Mouse (Mus musculus): ENCODE measurements around the gene Islr. TPM values are rescaled to one million over a fixed set of nuclear protein-coding genes. Genes with fewer than 3 reads are reported as not detected.

Islr gene
- polyA plus RNA-seq, 1 experiment from 2014 or later, result 48.6 TPM

- Histone ChIP-seq H3K36me3 (ENCODE audit: control insufficient read depth, insufficient read depth, low read length) (no peaks in the 10 kb centered on the region), H3K4me1 (ENCODE audit: control insufficient read depth, insufficient read depth, low read length) (peaks cover 30% of the 10 kb centered on the region), H3K27me3 (ENCODE audit: control insufficient read depth, insufficient read depth, low read length) (peaks cover 53% of the 10 kb centered on the region), H3K4me2 (replicated peaks; ENCODE audit: low read depth, low read length) (no peak overlapping the region), H3K27ac (ENCODE audit: low read depth, low read length) (no peak overlapping the region), H3K4me3 (ENCODE audit: low read length) (no peak overlapping the region), H3K9me3 (ENCODE audit: control insufficient read depth, low read length) (no peaks in the 10 kb centered on the region), H3K9ac (ENCODE audit: low read depth, low read length) (no peak overlapping the region)
- 72% methylated on average over 9 of the region's 9 CpGs for WGBS
- no peak for ATAC-seq (ENCODE audit: low FRiP score, low TSS enrichment)
Observed at GRCm38 (mm10) chr9:58194222-58194621, 9.9 kb downstream of the Islr start.

- Histone ChIP-seq H3K9me3 (ENCODE audit: control insufficient read depth, low read length) (no peaks in the 10 kb centered on the region), H3K27ac (ENCODE audit: low read depth, low read length) (no peak overlapping the region), H3K4me1 (ENCODE audit: control insufficient read depth, insufficient read depth, low read length) (no peaks in the 10 kb centered on the region), H3K4me2 (replicated peaks; ENCODE audit: low read depth, low read length) (no peak overlapping the region), H3K36me3 (ENCODE audit: control insufficient read depth, insufficient read depth, low read length) (no peaks in the 10 kb centered on the region), H3K9ac (ENCODE audit: low read depth, low read length) (no peak overlapping the region), H3K27me3 (ENCODE audit: control insufficient read depth, insufficient read depth, low read length) (no peaks in the 10 kb centered on the region), H3K4me3 (ENCODE audit: low read length) (no peak overlapping the region)
- whole genome bisulfite sequencing, result 88% methylated on average over 6 of the region's 6 CpGs
- ATAC-seq (ENCODE audit: low FRiP score, low TSS enrichment), result no peak
Observed at GRCm38 (mm10) chr9:58184456-58184855, 19.6 kb downstream of the Islr start.

- Histone ChIP-seq H3K27ac (ENCODE audit: low read depth, low read length) (no peak overlapping the region), H3K27me3 (ENCODE audit: control insufficient read depth, insufficient read depth, low read length) (no peaks in the 10 kb centered on the region), H3K4me2 (replicated peaks; ENCODE audit: low read depth, low read length) (no peak overlapping the region), H3K9me3 (ENCODE audit: control insufficient read depth, low read length) (no peaks in the 10 kb centered on the region), H3K4me3 (ENCODE audit: low read length) (no peak overlapping the region), H3K4me1 (ENCODE audit: control insufficient read depth, insufficient read depth, low read length) (peaks cover 6% of the 10 kb centered on the region; the same call in 1 of the 2 replicates), H3K36me3 (ENCODE audit: control insufficient read depth, insufficient read depth, low read length) (no peaks in the 10 kb centered on the region), H3K9ac (ENCODE audit: low read depth, low read length) (no peak overlapping the region)
- ATAC-seq (ENCODE audit: low FRiP score, low TSS enrichment), result no peak
- WGBS, result 89% methylated on average over 2 of the region's 2 CpGs
Observed at GRCm38 (mm10) chr9:58179390-58179789, 24.7 kb downstream of the Islr start.

- H3K36me3 ChIP-seq (ENCODE audit: control insufficient read depth, insufficient read depth, low read length), result no peaks in the 10 kb centered on the region
- H3K4me1 ChIP-seq (ENCODE audit: control insufficient read depth, insufficient read depth, low read length), result peaks cover 6% of the 10 kb centered on the region; the same call in 1 of the 2 replicates
- no peaks in the 10 kb centered on the region for H3K27me3 ChIP-seq (ENCODE audit: control insufficient read depth, insufficient read depth, low read length)
- WGBS, result 80% methylated on average over 4 of the region's 4 CpGs
- H3K27ac ChIP-seq (ENCODE audit: low read depth, low read length), result no peak overlapping the region
- no peak overlapping the region for H3K4me2 ChIP-seq (replicated peaks; ENCODE audit: low read depth, low read length)
- ATAC-seq (ENCODE audit: low FRiP score, low TSS enrichment), result no peak
- no peaks in the 10 kb centered on the region for H3K9me3 ChIP-seq (ENCODE audit: control insufficient read depth, low read length)
- H3K4me3 ChIP-seq (ENCODE audit: low read length), result no peak overlapping the region
- H3K9ac ChIP-seq (ENCODE audit: low read depth, low read length), result no peak overlapping the region
Observed at GRCm38 (mm10) chr9:58177165-58177564, 26.9 kb downstream of the Islr start.

GRCm38 (mm10) chr9:58175745-58176487 lies 28.2 kb downstream of the Islr start:
- H3K4me1 ChIP-seq (ENCODE audit: control insufficient read depth, insufficient read depth, low read length), result peaks cover 6% of the 10 kb centered on the region; the same call in 1 of the 2 replicates
- peak overlapping the region; percentile 56; the same call in 1 of the 2 replicates for H3K27ac ChIP-seq (ENCODE audit: low read depth, low read length)
- H3K9me3 ChIP-seq (ENCODE audit: control insufficient read depth, low read length), result no peaks in the 10 kb centered on the region
- ATAC-seq (ENCODE audit: low FRiP score, low TSS enrichment), result no peak
- WGBS, result 30% methylated on average over 5 of the region's 5 CpGs
- no peaks in the 10 kb centered on the region for H3K36me3 ChIP-seq (ENCODE audit: control insufficient read depth, insufficient read depth, low read length)
- no peak overlapping the region for H3K4me2 ChIP-seq (replicated peaks; ENCODE audit: low read depth, low read length)
- H3K9ac ChIP-seq (ENCODE audit: low read depth, low read length), result no peak overlapping the region
- no peak overlapping the region for H3K4me3 ChIP-seq (ENCODE audit: low read length)
- H3K27me3 ChIP-seq (ENCODE audit: control insufficient read depth, insufficient read depth, low read length), result no peaks in the 10 kb centered on the region

- H3K36me3 ChIP-seq (ENCODE audit: control insufficient read depth, insufficient read depth, low read length), result no peaks in the 10 kb centered on the region
- no peak overlapping the region for H3K27ac ChIP-seq (ENCODE audit: low read depth, low read length)
- H3K9me3 ChIP-seq (ENCODE audit: control insufficient read depth, low read length), result no peaks in the 10 kb centered on the region
- no peak overlapping the region for H3K4me2 ChIP-seq (replicated peaks; ENCODE audit: low read depth, low read length)
- ATAC-seq (ENCODE audit: low FRiP score, low TSS enrichment), result peak; percentile 71
- 17% methylated on average over 5 of the region's 5 CpGs for WGBS
- no peak overlapping the region for H3K4me3 ChIP-seq (ENCODE audit: low read length)
- no peaks in the 10 kb centered on the region for H3K27me3 ChIP-seq (ENCODE audit: control insufficient read depth, insufficient read depth, low read length)
- H3K9ac ChIP-seq (ENCODE audit: low read depth, low read length), result no peak overlapping the region
- peaks cover 6% of the 10 kb centered on the region; the same call in 1 of the 2 replicates for H3K4me1 ChIP-seq (ENCODE audit: control insufficient read depth, insufficient read depth, low read length)
Observed at GRCm38 (mm10) chr9:58174818-58175251, 29.3 kb downstream of the Islr start.

- H3K27ac ChIP-seq (ENCODE audit: low read depth, low read length), result no peak overlapping the region
- no peak for ATAC-seq (ENCODE audit: low FRiP score, low TSS enrichment)
- no peaks in the 10 kb centered on the region for H3K36me3 ChIP-seq (ENCODE audit: control insufficient read depth, insufficient read depth, low read length)
- WGBS, result 72% methylated on average over 2 of the region's 2 CpGs
- H3K27me3 ChIP-seq (ENCODE audit: control insufficient read depth, insufficient read depth, low read length), result no peaks in the 10 kb centered on the region
- no peak overlapping the region for H3K4me3 ChIP-seq (ENCODE audit: low read length)
- H3K9ac ChIP-seq (ENCODE audit: low read depth, low read length), result no peak overlapping the region
- peaks cover 6% of the 10 kb centered on the region; the same call in 1 of the 2 replicates for H3K4me1 ChIP-seq (ENCODE audit: control insufficient read depth, insufficient read depth, low read length)
- H3K9me3 ChIP-seq (ENCODE audit: control insufficient read depth, low read length), result no peaks in the 10 kb centered on the region
- H3K4me2 ChIP-seq (replicated peaks; ENCODE audit: low read depth, low read length), result no peak overlapping the region
Observed at GRCm38 (mm10) chr9:58172863-58173262, 31.2 kb downstream of the Islr start.

GRCm38 (mm10) chr9:58169426-58169825 lies 34.7 kb downstream of the Islr start:
- H3K36me3 ChIP-seq (ENCODE audit: control insufficient read depth, insufficient read depth, low read length), result no peaks in the 10 kb centered on the region
- WGBS, result 91% methylated on average over 6 of the region's 6 CpGs

GRCm38 (mm10) chr9:58168880-58169279 lies 35.2 kb downstream of the Islr start:
- ATAC-seq (ENCODE audit: low FRiP score, low TSS enrichment), result no peak
- Histone ChIP-seq H3K4me1 (ENCODE audit: control insufficient read depth, insufficient read depth, low read length) (no peaks in the 10 kb centered on the region), H3K9ac (ENCODE audit: low read depth, low read length) (no peak overlapping the region), H3K27ac (ENCODE audit: low read depth, low read length) (no peak overlapping the region), H3K9me3 (ENCODE audit: control insufficient read depth, low read length) (no peaks in the 10 kb centered on the region), H3K4me2 (replicated peaks; ENCODE audit: low read depth, low read length) (no peak overlapping the region), H3K36me3 (ENCODE audit: control insufficient read depth, insufficient read depth, low read length) (no peaks in the 10 kb centered on the region), H3K4me3 (ENCODE audit: low read length) (no peak overlapping the region), H3K27me3 (ENCODE audit: control insufficient read depth, insufficient read depth, low read length) (no peaks in the 10 kb centered on the region)
- 78% methylated on average over 3 of the region's 3 CpGs for WGBS

More at GRCm38 (mm10) chr9:58169426-58169825, 34.7 kb downstream of the Islr start:
- Histone ChIP-seq H3K9ac (ENCODE audit: low read depth, low read length) (no peak overlapping the region), H3K9me3 (ENCODE audit: control insufficient read depth, low read length) (no peaks in the 10 kb centered on the region), H3K4me2 (replicated peaks; ENCODE audit: low read depth, low read length) (no peak overlapping the region), H3K4me3 (ENCODE audit: low read length) (no peak overlapping the region), H3K4me1 (ENCODE audit: control insufficient read depth, insufficient read depth, low read length) (no peaks in the 10 kb centered on the region), H3K27ac (ENCODE audit: low read depth, low read length) (no peak overlapping the region), H3K27me3 (ENCODE audit: control insufficient read depth, insufficient read depth, low read length) (no peaks in the 10 kb centered on the region)
- no peak for ATAC-seq (ENCODE audit: low FRiP score, low TSS enrichment)

Measured in kidney, embryonic 14.5 days (tissue).